Mouse (Mus musculus) forebrain, embryonic 15.5 days (tissue): ENCODE measurements around the gene Esr2. TPM values are rescaled to one million over a fixed set of nuclear protein-coding genes. Genes with fewer than 3 reads are reported as not detected.
"Not testable (repeated sequence)": the region's sequence is repeated elsewhere in the genome, so short reads cannot be mapped to it uniquely, and the experiment has no call there.

Experiments
- ATAC-seq: fragments of 200-750 bp; cut with Nextera tagmentation; replicated peaks from 2 replicates; pipeline ENCODE4 v1.8.0; 2017; ENCODE audit warnings: mild to moderate bottlenecking, moderate TSS enrichment, moderate library complexity
- H3K27ac ChIP-seq: fragments of 300-500 bp; sonication (generic); replicated peaks from 2 replicates; pipeline ENCODE4 v1.5.1; 2015; ENCODE audit warnings: mild to moderate bottlenecking, inconsistent platforms
- H3K27me3 ChIP-seq: fragments of 300-500 bp; sonication (generic); 2 replicates; pipeline ENCODE4 v1.6.1; 2015; ENCODE audit warnings: inconsistent platforms
- H3K36me3 ChIP-seq: fragments of 300-500 bp; sonication (generic); 2 replicates; pipeline ENCODE4 v1.6.1; 2015; ENCODE audit warnings: mild to moderate bottlenecking, inconsistent platforms
- H3K4me1 ChIP-seq: fragments of 300-500 bp; sonication (generic); 2 replicates; pipeline ENCODE4 v1.6.1; 2015; ENCODE audit warnings: inconsistent platforms
- H3K4me2 ChIP-seq: fragments of 300-500 bp; sonication (generic); replicated peaks from 2 replicates; pipeline ENCODE4 v1.6.1; 2015; ENCODE audit warnings: mild to moderate bottlenecking, inconsistent platforms
- H3K4me3 ChIP-seq: fragments of 300-500 bp; sonication (generic); 2 replicates; pipeline ENCODE4 v1.5.1; 2015; ENCODE audit warnings: mild to moderate bottlenecking, inconsistent platforms
- H3K9ac ChIP-seq: fragments of 300-500 bp; sonication (generic); replicated peaks from 2 replicates; pipeline ENCODE4 v1.6.1; 2015; ENCODE audit warnings: mild to moderate bottlenecking, inconsistent platforms
- H3K9me3 ChIP-seq: fragments of 300-500 bp; sonication (generic); 2 replicates; pipeline ENCODE4 v1.6.1; 2016; ENCODE audit warnings: inconsistent platforms
- WGBS: fragments of 180-500 bp; shearing (Covaris S2); methylation state at CpG from one replicate; pipeline ENCODE4 v1.1.7; 2015; ENCODE audit warnings: mixed read lengths; 5-methylcytosine and 5-hydroxymethylcytosine counted together
- polyA plus RNA-seq: library from polyadenylated mRNA; unstranded; fragments of >200 nt; fragmentation: Nextera tagmentation; extraction: Ambion mirVana; gene quantifications from 2 replicates; pipeline ENCODE4 v1.2.1, GENCODE M21; 2015

The Esr2 gene
- 0.22 TPM in 2 replicates for polyA plus RNA-seq

- Histone ChIP-seq H3K4me1 (peaks cover 8% of the 10 kb centered on the region; the same call in 1 of the 2 replicates), H3K27me3 (no peaks in the 10 kb centered on the region), H3K4me3 (peak within 1 kb of the TSS; percentile 44), H3K9ac (peak within 1 kb of the TSS; percentile 45), H3K4me2 (peak within 1 kb of the TSS; percentile 94), H3K27ac (no peak within 1 kb of the TSS), H3K9me3 (no peaks in the 10 kb centered on the region), H3K36me3 (no peaks in the 10 kb centered on the region)
- under 1% methylated on average over 39 of the region's 39 CpGs for WGBS
- ATAC-seq = peak; percentile 72
These were observed at the start of gene Esr2 for GRCm38 (mm10) chr12:76177000-76177863. TSS of gene Esr2 (minus strand) at chr12:76177259.

GRCm38 (mm10) chr12:76222104-76222503, 45.0 kb upstream of the Esr2 start:
- ATAC-seq, H3K36me3 ChIP-seq, H3K9me3 ChIP-seq, H3K9ac ChIP-seq, H3K27me3 ChIP-seq, H3K4me1 ChIP-seq, H3K4me2 ChIP-seq, H3K27ac ChIP-seq, H3K4me3 ChIP-seq: not testable (repeated sequence)
- 58% methylated on average over 1 of the region's 8 CpGs for WGBS

- H3K4me2 ChIP-seq = no peak overlapping the region
- no peaks in the 10 kb centered on the region for H3K36me3 ChIP-seq
- no peaks in the 10 kb centered on the region for H3K4me1 ChIP-seq
- H3K27me3 ChIP-seq = no peaks in the 10 kb centered on the region
- H3K4me3 ChIP-seq = no peak overlapping the region
- H3K9me3 ChIP-seq = no peaks in the 10 kb centered on the region
- 77% methylated on average over 11 of the region's 11 CpGs for WGBS
- H3K27ac ChIP-seq = no peak overlapping the region
- no peak for ATAC-seq
- no peak overlapping the region for H3K9ac ChIP-seq
These were observed 39.7 kb upstream of the Esr2 start for GRCm38 (mm10) chr12:76216716-76217115.

- Histone ChIP-seq H3K36me3 (no peaks in the 10 kb centered on the region), H3K27ac (no peak overlapping the region), H3K27me3 (no peaks in the 10 kb centered on the region), H3K4me1 (no peaks in the 10 kb centered on the region), H3K9ac (no peak overlapping the region), H3K4me2 (no peak overlapping the region), H3K4me3 (no peak overlapping the region), H3K9me3 (no peaks in the 10 kb centered on the region)
- no peak for ATAC-seq
- 29% methylated on average over 5 of the region's 5 CpGs for WGBS
These were observed 38.1 kb upstream of the Esr2 start for GRCm38 (mm10) chr12:76215121-76215520.

- WGBS = 91% methylated on average over 5 of the region's 5 CpGs
- no peak for ATAC-seq
- Histone ChIP-seq H3K27me3 (no peaks in the 10 kb centered on the region), H3K4me3 (no peak overlapping the region), H3K27ac (no peak overlapping the region), H3K4me1 (no peaks in the 10 kb centered on the region), H3K9ac (no peak overlapping the region), H3K36me3 (no peaks in the 10 kb centered on the region), H3K9me3 (no peaks in the 10 kb centered on the region), H3K4me2 (no peak overlapping the region)
These were observed 32.4 kb upstream of the Esr2 start for GRCm38 (mm10) chr12:76209429-76209974.

- Histone ChIP-seq H3K4me2 (no peak overlapping the region), H3K4me1 (peaks cover 15% of the 10 kb centered on the region), H3K27ac (no peak overlapping the region), H3K36me3 (no peaks in the 10 kb centered on the region), H3K9ac (no peak overlapping the region), H3K4me3 (no peak overlapping the region), H3K9me3 (no peaks in the 10 kb centered on the region), H3K27me3 (no peaks in the 10 kb centered on the region)
- 76% methylated on average over 4 of the region's 4 CpGs for WGBS
- ATAC-seq = no peak
These were observed 23.3 kb upstream of the Esr2 start for GRCm38 (mm10) chr12:76200326-76200725.

GRCm38 (mm10) chr12:76197071-76197470, 20.0 kb upstream of the Esr2 start:
- no peaks in the 10 kb centered on the region for H3K27me3 ChIP-seq
- peak overlapping the region; percentile 73 for H3K4me2 ChIP-seq
- 0 out of 2 replicates have a peak overlapping the region, but pooled peaks have one; percentile 47 for H3K9ac ChIP-seq
- H3K9me3 ChIP-seq = no peaks in the 10 kb centered on the region
- no peak overlapping the region; the same call in 1 of the 2 replicates for H3K27ac ChIP-seq
- 42% methylated on average over 8 of the region's 8 CpGs for WGBS
- no peaks in the 10 kb centered on the region for H3K36me3 ChIP-seq
- peak; percentile 76 for ATAC-seq
- H3K4me1 ChIP-seq = peaks cover 15% of the 10 kb centered on the region
- peak overlapping the region; percentile 34 for H3K4me3 ChIP-seq

- Histone ChIP-seq H3K9ac (peak overlapping the region; percentile 47), H3K4me2 (peak overlapping the region; percentile 73), H3K4me1 (peaks cover 15% of the 10 kb centered on the region), H3K27ac (no peak overlapping the region; the same call in 1 of the 2 replicates), H3K36me3 (no peaks in the 10 kb centered on the region), H3K27me3 (no peaks in the 10 kb centered on the region), H3K4me3 (peak overlapping the region; percentile 34), H3K9me3 (no peaks in the 10 kb centered on the region)
- peak; percentile 87 for ATAC-seq
- 9% methylated on average over 6 of the region's 6 CpGs for WGBS
These were observed 19.6 kb upstream of the Esr2 start for GRCm38 (mm10) chr12:76196709-76197054.

GRCm38 (mm10) chr12:76195912-76196708, 19.1 kb upstream of the Esr2 start:
- no peaks in the 10 kb centered on the region for H3K9me3 ChIP-seq
- peak; percentile 70 for ATAC-seq
- H3K4me1 ChIP-seq = peaks cover 15% of the 10 kb centered on the region
- H3K4me3 ChIP-seq = peak overlapping the region; percentile 34
- H3K9ac ChIP-seq = peak overlapping the region; percentile 39
- WGBS = under 1% methylated on average over 22 of the region's 22 CpGs
- H3K4me2 ChIP-seq = peak overlapping the region; percentile 73
- no peaks in the 10 kb centered on the region for H3K27me3 ChIP-seq
- H3K27ac ChIP-seq = no peak overlapping the region; the same call in 1 of the 2 replicates
- no peaks in the 10 kb centered on the region for H3K36me3 ChIP-seq

GRCm38 (mm10) chr12:76194526-76194925, 17.5 kb upstream of the Esr2 start:
- Histone ChIP-seq H3K36me3 (no peaks in the 10 kb centered on the region), H3K9ac (no peak overlapping the region), H3K4me2 (no peak overlapping the region), H3K4me3 (no peak overlapping the region), H3K27me3 (no peaks in the 10 kb centered on the region), H3K27ac (no peak overlapping the region), H3K9me3 (no peaks in the 10 kb centered on the region), H3K4me1 (peaks cover 15% of the 10 kb centered on the region)
- ATAC-seq = no peak
- 70% methylated on average over 3 of the region's 3 CpGs for WGBS

- 0 out of 2 replicates have a peak, but pooled peaks have one; percentile 58 for ATAC-seq
- WGBS = 50% methylated on average over 11 of the region's 11 CpGs
- no peaks in the 10 kb centered on the region for H3K9me3 ChIP-seq
These were observed 13.9 kb upstream of the Esr2 start for GRCm38 (mm10) chr12:76190940-76191339.

GRCm38 (mm10) chr12:76187849-76188248, 10.8 kb upstream of the Esr2 start:
- 0 out of 2 replicates have a peak, but pooled peaks have one; percentile 46 for ATAC-seq
- H3K27me3 ChIP-seq = no peaks in the 10 kb centered on the region
- no peaks in the 10 kb centered on the region for H3K9me3 ChIP-seq
- no peaks in the 10 kb centered on the region for H3K4me1 ChIP-seq
- H3K36me3 ChIP-seq = no peaks in the 10 kb centered on the region
- H3K27ac ChIP-seq = no peak overlapping the region
- 43% methylated on average over 8 of the region's 8 CpGs for WGBS
- H3K4me2 ChIP-seq = no peak overlapping the region
- no peak overlapping the region for H3K4me3 ChIP-seq
- H3K9ac ChIP-seq = no peak overlapping the region

More at GRCm38 (mm10) chr12:76190940-76191339, 13.9 kb upstream of the Esr2 start:
- no peaks in the 10 kb centered on the region for H3K36me3 ChIP-seq
- no peak overlapping the region for H3K27ac ChIP-seq
- H3K4me2 ChIP-seq = no peak overlapping the region
- no peaks in the 10 kb centered on the region for H3K27me3 ChIP-seq
- H3K4me1 ChIP-seq = peaks cover 4% of the 10 kb centered on the region
- no peak overlapping the region for H3K9ac ChIP-seq
- no peak overlapping the region for H3K4me3 ChIP-seq
